Mouse (Mus musculus) limb, embryonic 14.5 days (tissue): ENCODE measurements around the gene Sppl2c. TPM values are rescaled to one million over a fixed set of nuclear protein-coding genes. Genes with fewer than 3 reads are reported as not detected.

Source experiments
- ATAC-seq: fragments of 200-750 bp; cut with Nextera tagmentation; 2 replicates; pipeline ENCODE4 v1.8.0; 2017; ENCODE audit warnings: low read depth, moderate number of reproducible peaks, moderate TSS enrichment; ENCODE audit not compliant: low FRiP score
- DNase-seq: peaks from one replicate; pipeline ENCODE4 v3.0.0-alpha.2; 2015; ENCODE audit warnings: low spot score
- H3K27ac ChIP-seq: fragments of 300-500 bp; sonication (generic); replicated peaks from 2 replicates; pipeline ENCODE4 v1.5.1; 2014; ENCODE audit warnings: low read depth, mild to moderate bottlenecking, low read length, moderate library complexity, mixed read lengths
- H3K27me3 ChIP-seq: fragments of 300-500 bp; sonication (generic); 2 replicates; pipeline ENCODE4 v1.6.1; 2014; ENCODE audit warnings: low read length, mixed read lengths; ENCODE audit not compliant: control insufficient read depth, insufficient read depth
- H3K36me3 ChIP-seq: fragments of 300-500 bp; sonication (generic); 2 replicates; pipeline ENCODE4 v1.6.1; 2014; ENCODE audit warnings: mild to moderate bottlenecking, low read length, moderate library complexity, mixed read lengths; ENCODE audit not compliant: control insufficient read depth, insufficient read depth
- H3K4me1 ChIP-seq: fragments of 300-500 bp; sonication (generic); 2 replicates; pipeline ENCODE4 v1.6.1; 2014; ENCODE audit warnings: antibody characterized with exemption, low read length, mixed read lengths; ENCODE audit not compliant: control insufficient read depth, insufficient read depth
- H3K4me2 ChIP-seq: fragments of 300-500 bp; sonication (generic); replicated peaks from 2 replicates; pipeline ENCODE4 v1.6.1; 2014; ENCODE audit warnings: low read depth, mild to moderate bottlenecking, low read length, moderate library complexity; ENCODE audit not compliant: severe bottlenecking
- H3K4me3 ChIP-seq: fragments of 300-500 bp; sonication (generic); replicated peaks from 2 replicates; pipeline ENCODE4 v1.5.1; 2014; ENCODE audit warnings: low read length
- H3K9ac ChIP-seq: fragments of 300-500 bp; sonication (generic); 2 replicates; pipeline ENCODE4 v1.6.1; 2014; ENCODE audit warnings: mild to moderate bottlenecking, low read depth, low read length, moderate library complexity; ENCODE audit not compliant: severe bottlenecking
- H3K9me3 ChIP-seq: fragments of 300-500 bp; sonication (generic); 2 replicates; pipeline ENCODE4 v1.6.1; 2016; ENCODE audit warnings: low read length; ENCODE audit not compliant: control insufficient read depth
- POLR2A ChIP-seq: fragments of 200-500 bp; IDR thresholded peaks from 2 replicates; pipeline ENCODE4 v1.8.0; 2012; ENCODE audit warnings: inconsistent platforms, mild to moderate bottlenecking, moderate library complexity, borderline replicate concordance; ENCODE audit not compliant: insufficient read depth, insufficient read length; ENCODE audit errors: extremely low read depth
- WGBS: fragments of 180-500 bp; shearing (Covaris S2); extraction: QIAGEN DNeasy Blood & Tissue Kit; methylation state at CpG from one replicate; pipeline ENCODE4 v1.1.7; 2014; 5-methylcytosine and 5-hydroxymethylcytosine counted together
- polyA plus RNA-seq, 2 experiments: library from polyadenylated mRNA; depleted of rRNA in 1 of 2; stranded (reverse) in 1 of 2; unstranded in 1 of 2; fragments of >200 nt; fragmentation: Nextera tagmentation in 1 of 2; extraction: Ambion mirVana in 1 of 2; gene quantifications; 2 replicates each; pipeline versions ENCODE4 v1.2.1 to v1.2.3; 2012 to 2014

The Sppl2c gene
- polyA plus RNA-seq, 2 experiments: not detected

DNA sequence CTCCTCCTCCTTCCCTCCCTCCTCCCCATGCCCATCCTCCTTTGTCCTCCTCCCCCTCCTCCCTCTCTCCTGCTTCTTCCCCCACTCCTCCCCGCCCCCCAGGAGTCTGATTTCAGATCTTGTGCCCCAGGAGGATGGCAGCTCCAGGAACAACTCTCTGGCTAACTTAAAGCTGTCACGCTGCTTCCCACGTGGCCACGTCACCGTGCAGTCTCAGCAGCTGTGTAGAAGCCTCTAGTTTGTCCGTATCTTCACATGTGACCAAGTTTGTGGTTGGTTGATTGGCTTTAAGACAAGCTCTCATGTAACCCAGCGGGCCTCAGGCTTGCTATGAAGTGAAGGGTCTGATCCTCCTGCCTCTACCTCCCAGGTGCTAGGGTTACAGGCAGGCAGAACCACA lies 7.2 kb upstream of the Sppl2c start:
- ATAC-seq (no peak), DNase-seq (no peak)
- WGBS: 30% methylated on average over 7 of the region's 7 CpGs
- no peaks in the 10 kb centered on the region for H3K9me3 ChIP-seq
- H3K27ac ChIP-seq: no peak overlapping the region
- no peak overlapping the region for H3K4me3 ChIP-seq
- H3K36me3 ChIP-seq: no peaks in the 10 kb centered on the region
- H3K4me1 ChIP-seq: no peaks in the 10 kb centered on the region
- H3K9ac ChIP-seq: no peak overlapping the region
- TF ChIP-seq POLR2A: no peak
- no peak overlapping the region for H3K4me2 ChIP-seq
- no peaks in the 10 kb centered on the region for H3K27me3 ChIP-seq

DNA sequence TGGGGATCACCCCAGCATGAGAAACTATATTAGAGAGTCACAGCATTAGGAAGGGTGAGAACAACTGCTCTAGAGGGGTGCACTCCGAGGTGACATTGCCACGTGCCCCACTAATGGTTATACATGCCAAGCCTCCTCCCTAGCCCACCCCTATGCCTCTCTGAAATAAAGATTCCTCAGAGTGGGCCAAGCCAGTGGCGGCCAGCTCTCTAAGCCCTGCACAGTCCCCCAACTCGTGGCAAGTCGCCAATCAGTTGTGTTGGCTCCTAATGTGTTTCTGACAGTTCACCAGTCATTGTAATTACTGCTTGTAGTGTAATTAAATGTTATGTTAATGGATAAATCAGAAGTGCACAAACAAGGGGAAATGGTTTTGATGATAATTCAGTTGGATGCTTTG lies 6.3 kb upstream of the Sppl2c start:
- no peak for ATAC-seq
- 64% methylated on average over 5 of the region's 5 CpGs for WGBS
- TF ChIP-seq POLR2A: no peak
- Histone ChIP-seq H3K9me3 (no peaks in the 10 kb centered on the region), H3K4me2 (no peak overlapping the region), H3K27me3 (no peaks in the 10 kb centered on the region), H3K4me1 (no peaks in the 10 kb centered on the region), H3K4me3 (no peak overlapping the region), H3K36me3 (no peaks in the 10 kb centered on the region), H3K9ac (no peak overlapping the region), H3K27ac (no peak overlapping the region)
- DNase-seq: no peak

DNA sequence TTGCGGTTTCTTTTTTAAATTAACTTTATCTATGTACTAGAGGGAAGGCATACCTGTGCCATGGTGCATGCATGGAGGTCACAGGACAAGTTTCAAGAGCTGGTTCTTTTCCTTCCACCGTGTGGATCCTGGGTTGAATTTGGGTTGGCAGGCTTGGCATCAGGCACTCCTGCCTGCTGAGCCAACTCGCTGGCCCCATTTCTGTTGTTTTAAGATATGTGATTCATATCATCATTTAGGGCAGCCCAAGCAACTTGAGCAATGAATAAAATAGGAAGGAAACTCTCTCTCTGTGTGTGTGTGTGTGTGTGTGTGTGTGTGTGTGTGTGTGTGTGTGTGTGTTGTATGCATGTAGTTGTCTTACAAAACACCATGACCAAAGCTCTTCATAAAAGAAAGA lies 4.0 kb upstream of the Sppl2c start:
- Histone ChIP-seq H3K9ac (no peak overlapping the region), H3K36me3 (no peaks in the 10 kb centered on the region), H3K27me3 (no peaks in the 10 kb centered on the region), H3K9me3 (no peaks in the 10 kb centered on the region), H3K4me2 (no peak overlapping the region), H3K4me1 (no peaks in the 10 kb centered on the region), H3K4me3 (no peak overlapping the region), H3K27ac (no peak overlapping the region)
- no peak for DNase-seq
- WGBS: 84% methylated on average over 3 of the region's 3 CpGs
- TF ChIP-seq POLR2A: no peak
- no peak for ATAC-seq

DNA sequence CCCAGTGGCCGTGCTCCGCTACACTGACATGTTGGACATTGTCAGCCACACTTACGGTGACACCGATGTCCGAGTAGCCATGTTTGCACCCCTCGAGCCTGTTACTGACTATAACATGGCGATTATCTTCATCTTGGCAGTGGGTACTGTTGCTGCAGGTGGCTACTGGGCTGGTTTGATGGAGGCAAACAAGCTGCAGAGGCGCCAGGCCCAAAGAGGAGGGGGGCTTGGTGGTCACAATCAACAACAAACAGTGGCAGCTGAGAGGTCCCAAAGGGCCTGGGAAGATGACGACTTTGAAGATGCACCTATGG lies 667 bp downstream of the Sppl2c start:
- Histone ChIP-seq H3K36me3 (no peaks in the 10 kb centered on the region), H3K4me2 (no peak overlapping the region), H3K9me3 (no peaks in the 10 kb centered on the region), H3K27ac (no peak overlapping the region), H3K9ac (no peak overlapping the region), H3K4me3 (no peak overlapping the region), H3K27me3 (no peaks in the 10 kb centered on the region), H3K4me1 (no peaks in the 10 kb centered on the region)
- WGBS: 90% methylated on average over 9 of the region's 9 CpGs
- ATAC-seq: no peak
- DNase-seq: no peak
- no peak for TF ChIP-seq POLR2A

DNA sequence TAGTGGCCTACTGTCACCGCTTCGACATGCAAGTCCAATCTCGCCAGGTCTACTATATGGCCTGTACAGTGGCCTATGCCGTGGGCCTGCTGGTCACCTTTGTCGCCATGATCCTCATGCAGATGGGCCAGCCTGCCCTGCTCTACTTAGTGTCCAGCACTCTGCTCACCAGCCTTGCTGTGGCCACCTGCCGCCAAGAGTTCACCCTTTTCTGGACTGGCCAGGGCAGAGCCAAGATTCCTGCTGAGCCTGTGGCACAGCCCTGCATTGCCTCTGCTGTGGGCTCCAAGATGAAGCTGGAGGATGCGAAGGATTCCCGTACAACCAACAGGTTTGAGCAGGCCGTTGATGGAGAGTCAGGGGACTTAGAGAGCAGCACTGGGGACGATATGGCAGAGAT lies 1.6 kb downstream of the Sppl2c start:
- WGBS: 94% methylated on average over 10 of the region's 10 CpGs
- no peaks in the 10 kb centered on the region for H3K27me3 ChIP-seq
- ATAC-seq (no peak), DNase-seq (no peak)
- H3K4me1 ChIP-seq: no peaks in the 10 kb centered on the region
- no peak overlapping the region for H3K27ac ChIP-seq
- TF ChIP-seq POLR2A: no peak
- no peaks in the 10 kb centered on the region for H3K9me3 ChIP-seq
- H3K4me2 ChIP-seq: no peak overlapping the region
- no peak overlapping the region for H3K4me3 ChIP-seq
- no peaks in the 10 kb centered on the region for H3K36me3 ChIP-seq
- no peak overlapping the region for H3K9ac ChIP-seq

DNA sequence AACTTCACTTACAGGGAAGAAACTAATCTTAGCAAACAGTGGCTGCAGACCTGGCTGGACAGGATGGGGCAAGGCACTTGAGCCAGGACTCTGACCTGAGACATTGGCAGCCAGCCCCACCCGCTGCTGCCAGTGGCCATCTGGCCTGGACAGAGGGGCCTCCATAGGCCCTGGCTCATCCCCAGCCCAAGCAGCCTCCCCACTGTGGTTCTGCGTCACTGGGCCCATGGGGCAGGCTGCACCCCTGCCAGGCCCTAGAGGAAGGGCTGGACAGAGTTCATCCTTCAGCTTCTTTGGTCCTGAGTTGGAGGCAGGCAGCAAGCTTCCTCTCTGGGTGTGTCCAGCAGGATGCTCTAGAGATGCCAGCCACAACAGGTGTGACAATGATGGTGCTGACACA lies 3.9 kb downstream of the Sppl2c start:
- no peak overlapping the region for H3K4me3 ChIP-seq
- H3K9me3 ChIP-seq: no peaks in the 10 kb centered on the region
- H3K9ac ChIP-seq: no peak overlapping the region
- no peak overlapping the region for H3K4me2 ChIP-seq
- WGBS: 77% methylated on average over 2 of the region's 2 CpGs
- ATAC-seq: no peak
- no peaks in the 10 kb centered on the region for H3K27me3 ChIP-seq
- H3K27ac ChIP-seq: no peak overlapping the region
- no peak for TF ChIP-seq POLR2A
- no peaks in the 10 kb centered on the region for H3K36me3 ChIP-seq
- no peak for DNase-seq
- no peaks in the 10 kb centered on the region for H3K4me1 ChIP-seq
